Mouse (Mus musculus) testis, adult 2 months (tissue): ENCODE results near the gene Klrg1.

Experiments used
- CTCF ChIP-seq: fragments of 200-500 bp; IDR thresholded peaks from 2 replicates; pipeline ENCODE4 v1.5.1; 2012; ENCODE audit warnings: low read depth, mild to moderate bottlenecking, inconsistent platforms, low read length, moderate library complexity; ENCODE audit not compliant: control insufficient read depth, insufficient read depth, insufficient replicate concordance
- POLR2A ChIP-seq: fragments of 200-500 bp; IDR thresholded peaks from 2 replicates; pipeline ENCODE4 v1.6.1; 2012; ENCODE audit warnings: low read depth, mild to moderate bottlenecking, inconsistent platforms, low read length, moderate library complexity; ENCODE audit not compliant: control insufficient read depth

GRCm38 (mm10) chr6:122270152-122270551, 12.5 kb downstream of the Klrg1 start:
- TF ChIP-seq CTCF (no peak), POLR2A (no peak)
